22 mouse cellular contexts compared by ENCODE assay signal in genomic region chr12:13052845-13053623, GRCm38 (mm10).
DNase-seq lines count a peak whose midpoint lies in the region; ATAC-seq and TF ChIP-seq lines count a peak whose summit lies in the region.
"Had no signal": no experiment of that assay in that cellular context is flagged by ENCODE, and none has a peak within 500 bp of the region (broad histone marks: within the 10 kb centered on the region; RNA-seq: fewer than 3 reads in every experiment).

No protein-coding gene starts in this region.

- ATAC-seq in embryonic facial prominence, embryonic 13.5 days (ENCODE audit: insufficient number of reproducible peaks, insufficient read depth, low FRiP score, low TSS enrichment, low read depth), result no peak
- no peak for ATAC-seq in limb, embryonic 13.5 days (ENCODE audit: low FRiP score, low read depth)

- H3K9ac ChIP-seq in embryonic facial prominence, embryonic 13.5 days, result no peak overlapping the region
- H3K9ac ChIP-seq in limb, embryonic 13.5 days, result no peak overlapping the region
- H3K9ac ChIP-seq: forebrain, embryonic 13.5 days; heart, embryonic 15.5 days; liver, embryonic 14.5 days; midbrain, embryonic 12.5 days; neural tube, embryonic 12.5 days had no signal

- H3K9me3 ChIP-seq in embryonic facial prominence, embryonic 13.5 days, result no peaks in the 10 kb centered on the region
- no peaks in the 10 kb centered on the region for H3K9me3 ChIP-seq in limb, embryonic 13.5 days
- H3K9me3 ChIP-seq: forebrain, embryonic 13.5 days; heart, embryonic 15.5 days; midbrain, embryonic 12.5 days; neural tube, embryonic 12.5 days had no signal

- H3K36me3 ChIP-seq in embryonic facial prominence, embryonic 13.5 days, result no peaks in the 10 kb centered on the region
- no peaks in the 10 kb centered on the region for H3K36me3 ChIP-seq in limb, embryonic 13.5 days
- H3K36me3 ChIP-seq: heart, embryonic 15.5 days; midbrain, embryonic 12.5 days; neural tube, embryonic 12.5 days had no signal

- WGBS in embryonic facial prominence, embryonic 13.5 days, result 22% methylated on average over 9 of the region's 9 CpGs
- 23% methylated on average over 9 of the region's 9 CpGs for WGBS in limb, embryonic 13.5 days

- peak overlapping the region; percentile 22; the same call in 1 of the 2 replicates for H3K4me2 ChIP-seq in embryonic facial prominence, embryonic 13.5 days
- no peak overlapping the region for H3K4me2 ChIP-seq in limb, embryonic 13.5 days (replicated peaks)
- H3K4me2 ChIP-seq: forebrain, embryonic 13.5 days; heart, embryonic 15.5 days; midbrain, embryonic 12.5 days; neural tube, embryonic 12.5 days had no signal

- peaks cover 7% of the 10 kb centered on the region for H3K27me3 ChIP-seq in embryonic facial prominence, embryonic 13.5 days
- peaks cover 13% of the 10 kb centered on the region for H3K27me3 ChIP-seq in limb, embryonic 13.5 days
- H3K27me3 ChIP-seq: heart, embryonic 15.5 days; midbrain, embryonic 12.5 days; neural tube, embryonic 12.5 days had no signal

- no peak for TF ChIP-seq CTCF in gastrocnemius, adult 2 months (IDR thresholded peaks at IDR 0.05)

- H3K4me3 ChIP-seq in gastrocnemius, adult 2 months, result no peak overlapping the region
- no peak overlapping the region for H3K4me3 ChIP-seq in embryonic facial prominence, embryonic 13.5 days
- H3K4me3 ChIP-seq in limb, embryonic 13.5 days, result no peak overlapping the region
- H3K4me3 ChIP-seq: forebrain, embryonic 13.5 days; heart, adult 2 months; heart, embryonic 15.5 days; layer of hippocampus, adult 2 months; midbrain, embryonic 12.5 days; neural tube, embryonic 12.5 days had no signal

- H3K4me1 ChIP-seq in embryonic facial prominence, embryonic 13.5 days, result peaks cover 48% of the 10 kb centered on the region
- peaks cover 45% of the 10 kb centered on the region for H3K4me1 ChIP-seq in limb, embryonic 13.5 days

- no peak overlapping the region for H3K27ac ChIP-seq in gastrocnemius, adult 2 months
- no peak overlapping the region for H3K27ac ChIP-seq in embryonic facial prominence, embryonic 13.5 days
- H3K27ac ChIP-seq in limb, embryonic 13.5 days, result peak overlapping the region; percentile 48; the same call in 1 of the 2 replicates
- H3K27ac ChIP-seq: forebrain, embryonic 13.5 days; heart, adult 2 months; heart, embryonic 15.5 days; layer of hippocampus, adult 2 months; liver, embryonic 14.5 days; midbrain, embryonic 12.5 days; neural tube, embryonic 12.5 days had no signal

- intact Hi-C loops in gastrocnemius, adult 2 months (cut with DNase I), result no loop called here
- intact Hi-C loops in gastrocnemius, postnatal 36 days (cut with DNase I), result no loop called here

- DNase-seq in gastrocnemius, adult 2 months, result peak; percentile 44
- no peak for DNase-seq in gastrocnemius, postnatal 36 days
- DNase-seq in embryo, embryonic 11 days, result peak; percentile 35
- no peak for DNase-seq in adrenal gland, postnatal 36 days
- no peak for DNase-seq in adrenal gland, postnatal 14 days
- DNase-seq: B cell, adult 2 months; cerebellum, adult 18-20 months; cerebellum, postnatal 25 days; heart, adult 2 months; heart, postnatal 4 days; kidney, adult 18-20 months; kidney, postnatal 14 days; spleen, adult 18-20 months; thymus, adult 18-20 months had no signal

Comparison
In these comparisons a context has a peak if more than half of its experiments do, and no peak if none do; other contexts are left out.
1. DNase-seq: peak in gastrocnemius, adult 2 months (single experiment) and embryo, embryonic 11 days (single experiment); none in gastrocnemius, postnatal 36 days (0 of 2), adrenal gland, postnatal 36 days (0 of 2) and adrenal gland, postnatal 14 days (single experiment).